In the genomic region with DNA sequence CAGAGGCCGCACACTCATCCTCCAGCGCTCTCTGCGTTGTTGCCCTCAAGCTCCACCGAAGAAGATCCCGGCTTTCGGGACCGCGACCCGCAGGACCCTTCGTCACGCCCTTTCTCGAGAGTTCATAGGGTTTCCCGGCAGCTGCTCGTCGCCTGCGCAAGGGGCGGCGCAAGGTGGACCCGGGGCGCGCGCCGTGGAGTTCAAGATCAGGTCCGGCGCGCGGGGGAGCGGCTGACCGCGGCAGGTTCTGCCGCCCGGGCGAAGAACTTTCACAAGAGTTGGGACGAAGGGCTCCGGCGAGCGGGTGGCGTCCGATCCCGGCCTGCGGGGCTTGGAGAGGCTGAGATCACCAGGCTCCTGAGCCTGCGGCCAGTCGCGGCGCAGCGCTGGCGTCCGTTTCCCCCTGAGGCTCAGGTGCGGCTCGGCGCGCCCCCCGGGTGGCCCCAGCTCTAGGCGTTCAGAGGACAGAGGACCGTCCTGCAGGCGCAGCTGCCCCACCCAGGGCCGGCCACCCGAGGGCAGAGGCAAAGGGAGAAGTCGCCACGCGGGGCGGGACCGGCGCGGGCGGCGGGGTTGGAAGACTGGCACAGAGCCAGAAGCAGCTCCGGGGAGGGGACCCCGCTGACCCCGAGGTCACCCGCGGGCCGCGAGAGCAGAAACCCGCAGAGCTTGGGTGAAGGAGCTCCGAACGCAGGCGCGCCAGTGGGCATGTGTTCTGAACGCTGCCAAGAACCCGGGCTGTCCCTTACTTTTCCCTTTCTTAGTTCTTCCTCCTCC, we compare ENCODE assay signal across 7 mouse cellular contexts. TPM values are rescaled to one million over a fixed set of nuclear protein-coding genes. Genes with fewer than 3 reads are reported as not detected.
DNase-seq lines count a peak whose midpoint lies in the region; ATAC-seq and TF ChIP-seq lines count a peak whose summit lies in the region.

A gene (minus strand): TSS at position 719 of the 777 bp plus-strand sequence.

- H3K79me2 ChIP-seq in liver, adult 2 months (ENCODE audit: control insufficient read depth, insufficient read depth, low read length) = no peaks in the 10 kb centered on the region

- no peaks in the 10 kb centered on the region for H3K9me3 ChIP-seq in hindbrain, embryonic 15.5 days
- H3K9me3 ChIP-seq in midbrain, embryonic 15.5 days = no peaks in the 10 kb centered on the region

- peak within 1 kb of the TSS; percentile 58 for H3K9ac ChIP-seq in hindbrain, embryonic 15.5 days
- H3K9ac ChIP-seq in liver, adult 2 months (ENCODE audit: low read depth, low read length) = peak within 1 kb of the TSS; percentile 47
- peak within 1 kb of the TSS; percentile 47 for H3K9ac ChIP-seq in midbrain, embryonic 15.5 days

- no peak within 1 kb of the TSS for H3K27ac ChIP-seq in brown adipose tissue, adult 24 weeks (replicated peaks; ENCODE audit: low read depth, low read length)
- no peak within 1 kb of the TSS for H3K27ac ChIP-seq in hindbrain, embryonic 15.5 days (replicated peaks)
- H3K27ac ChIP-seq in liver, adult 2 months (replicated peaks; ENCODE audit: insufficient read depth, low read depth, low read length) = no peak within 1 kb of the TSS
- H3K27ac ChIP-seq in midbrain, embryonic 15.5 days = no peak within 1 kb of the TSS

- DNase-seq in ZHBTc4 (ENCODE audit: low read depth, low spot score) = peak; percentile 73
- peak; percentile 59 for DNase-seq in gastrocnemius, postnatal 10 days
- DNase-seq in liver, adult 2 months (ENCODE audit: extremely low read depth, low read depth, low spot score) = no peak
- DNase-seq in testis, postnatal 10 days (ENCODE audit: low spot score) = peak; percentile 68

- H3K4me1 ChIP-seq in brown adipose tissue, adult 24 weeks (ENCODE audit: control insufficient read depth, insufficient read depth, insufficient read length, low read length) = no peaks in the 10 kb centered on the region
- H3K4me1 ChIP-seq in hindbrain, embryonic 15.5 days (replicated peaks) = peaks cover 4% of the 10 kb centered on the region; the same call in 1 of the 2 replicates
- no peaks in the 10 kb centered on the region; the same call in 1 of the 2 replicates for H3K4me1 ChIP-seq in liver, adult 2 months (ENCODE audit: control insufficient read depth, insufficient read depth, low read length)
- H3K4me1 ChIP-seq in midbrain, embryonic 15.5 days = peaks cover 11% of the 10 kb centered on the region; the same call in 1 of the 2 replicates

- peaks cover 7% of the 10 kb centered on the region; the same call in 1 of the 2 replicates for H3K27me3 ChIP-seq in hindbrain, embryonic 15.5 days
- H3K27me3 ChIP-seq in liver, adult 2 months (ENCODE audit: control insufficient read depth, insufficient read depth, low read length) = peaks cover 7% of the 10 kb centered on the region
- H3K27me3 ChIP-seq in midbrain, embryonic 15.5 days (replicated peaks) = peaks cover 6% of the 10 kb centered on the region; the same call in 1 of the 2 replicates

- ATAC-seq in hindbrain, embryonic 15.5 days (ENCODE audit: low FRiP score, low read depth) = peak; percentile 72
- peak; percentile 81 for ATAC-seq in midbrain, embryonic 15.5 days (replicated peaks)

- TF ChIP-seq POLR2A in liver, adult 2 months (IDR thresholded peaks at IDR 0.05; ENCODE audit: extremely low read depth, insufficient read depth, low read length) = no peak

- no peak for TF ChIP-seq CTCF in liver, adult 2 months (IDR thresholded peaks at IDR 0.05; ENCODE audit: low read depth, low read length)

- H3K4me2 ChIP-seq in hindbrain, embryonic 15.5 days = peak within 1 kb of the TSS; percentile 100
- H3K4me2 ChIP-seq in midbrain, embryonic 15.5 days = peak within 1 kb of the TSS; percentile 100

- peak within 1 kb of the TSS; percentile 64 for H3K4me3 ChIP-seq in brown adipose tissue, adult 24 weeks (ENCODE audit: insufficient read depth, low read depth, low read length)
- H3K4me3 ChIP-seq in hindbrain, embryonic 15.5 days = peak within 1 kb of the TSS; percentile 88
- peak within 1 kb of the TSS; percentile 68 for H3K4me3 ChIP-seq in liver, adult 2 months (ENCODE audit: insufficient read depth, low read depth, low read length)
- H3K4me3 ChIP-seq in midbrain, embryonic 15.5 days = peak within 1 kb of the TSS; percentile 59

- no peaks in the 10 kb centered on the region for H3K36me3 ChIP-seq in hindbrain, embryonic 15.5 days
- no peaks in the 10 kb centered on the region for H3K36me3 ChIP-seq in liver, adult 2 months (ENCODE audit: control insufficient read depth, insufficient read depth, low read length)
- H3K36me3 ChIP-seq in midbrain, embryonic 15.5 days (replicated peaks) = no peaks in the 10 kb centered on the region

- under 1% methylated on average over 80 of the region's 81 CpGs for whole genome bisulfite sequencing in hindbrain, embryonic 15.5 days
- WGBS in liver, adult 2 months = 1% methylated on average over 81 of the region's 81 CpGs
- under 1% methylated on average over 81 of the region's 81 CpGs for WGBS in midbrain, embryonic 15.5 days

RNA-seq across cellular contexts. Expression of the gene that starts here (rescaled TPM):
- 0.79 and 0.99 TPM in 2 replicates for polyA plus RNA-seq in brown adipose tissue, adult 24 weeks (2012; ENCODE audit: insufficient read depth, insufficient read length, missing spikeins)
- 1 to 10 TPM; 3.2 to 3.3 TPM for total RNA-seq in gastrocnemius, postnatal 10 days (2021)
- 1.9 and 2.1 TPM in 2 replicates for polyA plus RNA-seq in hindbrain, embryonic 15.5 days (2015; fragmentation: Nextera tagmentation; extraction: Ambion mirVana)
- total RNA-seq in liver, adult 2 months (2014; rRNA removed) = 1.4 and 1.9 TPM in 2 replicates
- 0.31 and 0.44 TPM in 2 replicates for polyA plus RNA-seq in liver, adult 2 months (2012; rRNA removed)
- polyA plus RNA-seq in midbrain, embryonic 15.5 days (2015; fragmentation: Nextera tagmentation; extraction: Ambion mirVana) = 0.82 and 1.6 TPM in 2 replicates
